Mouse (Mus musculus): Measurements from ENCODE around the gene Triobp. TPM values are rescaled to one million over a fixed set of nuclear protein-coding genes. Genes with fewer than 3 reads are reported as not detected.

The Triobp gene
- total RNA-seq, 2 experiments from 2014 or later, result 11.8 to 12.7 TPM

- Histone ChIP-seq H3K27ac (no peak overlapping the region), H3K4me3 (no peak overlapping the region)
- no peak; the same call in 1 of the 2 replicates for TF ChIP-seq CTCF (IDR thresholded peaks at IDR 0.05)
- intact Hi-C loops (cut with DNase I), result no loop called here
- no peak for DNase-seq (ENCODE audit: extremely low spot score in 1 of 2, low spot score in 2 of 2)
These were observed 44.7 kb downstream of the Triobp start for GRCm38 (mm10) chr15:78992235-78992634.

GRCm38 (mm10) chr15:78992925-78993324, 45.4 kb downstream of the Triobp start:
- intact Hi-C loops (cut with DNase I), result no loop called here
- no peak for TF ChIP-seq CTCF (IDR thresholded peaks at IDR 0.05)

GRCm38 (mm10) chr15:78995916-78996315, 48.4 kb downstream of the Triobp start:
- TF ChIP-seq CTCF (IDR thresholded peaks at IDR 0.05), result no peak
- H3K27ac ChIP-seq, result no peak overlapping the region
- no peak overlapping the region for H3K4me3 ChIP-seq
- intact Hi-C loops (cut with DNase I), result no loop called here
- DNase-seq (ENCODE audit: extremely low spot score in 1 of 2, low spot score in 2 of 2), result no peak

More at GRCm38 (mm10) chr15:78992925-78993324, 45.4 kb downstream of the Triobp start:
- no peak for DNase-seq (ENCODE audit: extremely low spot score in 1 of 2, low spot score in 2 of 2)
- no peak overlapping the region for H3K27ac ChIP-seq
- no peak overlapping the region for H3K4me3 ChIP-seq

GRCm38 (mm10) chr15:78996663-78997062, 49.1 kb downstream of the Triobp start:
- intact Hi-C loops (cut with DNase I), result no loop called here
- no peak for DNase-seq (ENCODE audit: extremely low spot score in 1 of 2, low spot score in 2 of 2)
- Histone ChIP-seq H3K27ac (no peak overlapping the region), H3K4me3 (no peak overlapping the region)
- no peak for TF ChIP-seq CTCF (IDR thresholded peaks at IDR 0.05)

- DNase-seq (ENCODE audit: extremely low spot score in 1 of 2, low spot score in 2 of 2), result no peak
- H3K4me3 ChIP-seq, result no peak overlapping the region
- H3K27ac ChIP-seq, result no peak overlapping the region
- intact Hi-C loops (cut with DNase I), result no loop called here
- no peak for TF ChIP-seq CTCF (IDR thresholded peaks at IDR 0.05)
These were observed 50.8 kb downstream of the Triobp start for GRCm38 (mm10) chr15:78998348-78998747.

GRCm38 (mm10) chr15:78999586-78999985, 52.1 kb downstream of the Triobp start:
- DNase-seq (ENCODE audit: extremely low spot score in 1 of 2, low spot score in 2 of 2), result no peak
- H3K27ac ChIP-seq, result no peak overlapping the region
- intact Hi-C loops (cut with DNase I), result no loop called here
- TF ChIP-seq CTCF (IDR thresholded peaks at IDR 0.05), result no peak
- no peak overlapping the region for H3K4me3 ChIP-seq

- intact Hi-C loops (cut with DNase I), result no loop called here
- Histone ChIP-seq H3K4me3 (no peak overlapping the region), H3K27ac (no peak overlapping the region)
- DNase-seq (ENCODE audit: extremely low spot score in 1 of 2, low spot score in 2 of 2), result no peak
- no peak for TF ChIP-seq CTCF (IDR thresholded peaks at IDR 0.05)
These were observed 52.9 kb downstream of the Triobp start for GRCm38 (mm10) chr15:79000357-79000791.

GRCm38 (mm10) chr15:79001559-79001958, 54.0 kb downstream of the Triobp start:
- no peak for DNase-seq (ENCODE audit: extremely low spot score in 1 of 2, low spot score in 2 of 2)
- no peak overlapping the region for H3K4me3 ChIP-seq
- TF ChIP-seq CTCF (IDR thresholded peaks at IDR 0.05), result no peak
- no peak overlapping the region for H3K27ac ChIP-seq
- intact Hi-C loops (cut with DNase I), result no loop called here

GRCm38 (mm10) chr15:79002036-79002435, 54.5 kb downstream of the Triobp start:
- no peak for DNase-seq (ENCODE audit: extremely low spot score in 1 of 2, low spot score in 2 of 2)
- no peak overlapping the region for H3K27ac ChIP-seq

GRCm38 (mm10) chr15:79003079-79003478, 55.6 kb downstream of the Triobp start:
- no peak overlapping the region for H3K27ac ChIP-seq
- intact Hi-C loops (cut with DNase I), result no loop called here
- TF ChIP-seq CTCF (IDR thresholded peaks at IDR 0.05), result no peak
- no peak overlapping the region for H3K4me3 ChIP-seq
- DNase-seq (ENCODE audit: extremely low spot score in 1 of 2, low spot score in 2 of 2), result no peak

More at GRCm38 (mm10) chr15:79002036-79002435, 54.5 kb downstream of the Triobp start:
- intact Hi-C loops (cut with DNase I), result no loop called here
- H3K4me3 ChIP-seq, result no peak overlapping the region
- no peak for TF ChIP-seq CTCF (IDR thresholded peaks at IDR 0.05)

GRCm38 (mm10) chr15:79005581-79005980, 58.1 kb downstream of the Triobp start:
- intact Hi-C loops (cut with DNase I), result no loop called here
- Histone ChIP-seq H3K4me3 (no peak overlapping the region), H3K27ac (no peak overlapping the region)
- DNase-seq (ENCODE audit: extremely low spot score in 1 of 2, low spot score in 2 of 2), result no peak
- no peak for TF ChIP-seq CTCF (IDR thresholded peaks at IDR 0.05)

- Histone ChIP-seq H3K4me3 (no peak overlapping the region), H3K27ac (no peak overlapping the region)
- no peak for TF ChIP-seq CTCF (IDR thresholded peaks at IDR 0.05)
- DNase-seq (ENCODE audit: extremely low spot score in 1 of 2, low spot score in 2 of 2), result no peak
- intact Hi-C loops (cut with DNase I), result no loop called here
These were observed 59.1 kb downstream of the Triobp start for GRCm38 (mm10) chr15:79006638-79007037.

- Histone ChIP-seq H3K4me3 (no peak overlapping the region), H3K27ac (no peak overlapping the region)
- DNase-seq (ENCODE audit: extremely low spot score in 1 of 2, low spot score in 2 of 2), result no peak
- TF ChIP-seq CTCF (IDR thresholded peaks at IDR 0.05), result no peak
- intact Hi-C loops (cut with DNase I), result no loop called here
These were observed 59.5 kb downstream of the Triobp start for GRCm38 (mm10) chr15:79007059-79007458.
